Mouse (Mus musculus): Measurements from ENCODE around the gene Kcna2. TPM values are rescaled to one million over a fixed set of nuclear protein-coding genes. Genes with fewer than 3 reads are reported as not detected.
A peak's percentile ranks its signal among the peaks of the same experiment; 100 is the strongest.

Gene Kcna2
- polyA plus RNA-seq, 1 experiment = 1.9 TPM

DNA sequence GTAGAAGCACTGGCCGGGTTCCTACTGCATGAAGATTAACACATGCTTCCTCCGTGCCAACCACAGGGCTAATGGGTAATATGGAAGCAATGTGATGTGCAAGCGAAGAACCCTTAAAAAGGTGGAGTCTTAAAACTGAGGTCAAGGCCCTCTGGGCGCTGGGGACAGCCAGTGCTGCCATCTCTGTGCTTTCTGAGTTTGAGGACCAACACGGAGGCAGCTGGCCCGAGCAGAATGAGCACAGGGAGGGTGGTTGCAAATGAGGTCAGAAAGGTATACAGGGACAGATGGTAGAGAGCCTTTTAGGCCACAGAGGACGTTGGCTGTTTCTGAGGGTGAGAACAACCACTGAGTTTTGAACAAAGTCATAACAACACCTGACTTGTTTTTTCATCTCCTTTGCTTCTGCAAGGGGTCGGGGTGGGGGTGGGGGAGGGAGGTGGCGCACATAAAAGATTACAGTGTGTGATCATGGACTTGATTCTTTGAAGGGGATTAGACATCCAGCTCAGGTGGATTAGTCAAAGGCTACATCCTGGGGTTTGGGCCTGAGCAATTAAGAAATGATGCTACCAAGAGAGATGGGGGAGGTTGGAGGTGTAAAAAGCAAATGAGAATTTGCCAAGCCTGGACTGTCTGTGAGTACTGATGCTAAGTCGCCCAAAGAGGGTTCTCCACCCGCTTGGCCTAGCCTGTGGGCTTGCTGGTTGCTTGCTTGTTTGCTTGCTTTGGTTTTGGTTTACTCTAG is 10.4 kb upstream of the Kcna2 start:
- H3K4me3 ChIP-seq (replicated peaks; ENCODE audit: control insufficient read depth, low read depth, low read length) = no peak overlapping the region
- no peak overlapping the region for H3K27ac ChIP-seq (ENCODE audit: control insufficient read depth, insufficient read depth, low read depth, low read length, poor library complexity)
- H3K4me1 ChIP-seq (ENCODE audit: control insufficient read depth, insufficient read depth, low read length) = no peaks in the 10 kb centered on the region
- no peak for TF ChIP-seq POLR2A (IDR thresholded peaks at IDR 0.05; ENCODE audit: borderline replicate concordance, control insufficient read depth, low read depth, low read length)
- TF ChIP-seq CTCF (IDR thresholded peaks at IDR 0.05; ENCODE audit: control insufficient read depth, insufficient read depth, low read length) = no peak
- WGBS = 56% methylated on average over 11 of the region's 11 CpGs

GRCm38 (mm10) chr3:107094028-107094427 is 6.9 kb upstream of the Kcna2 start:
- no peaks in the 10 kb centered on the region for H3K4me1 ChIP-seq (ENCODE audit: control insufficient read depth, insufficient read depth, low read length)
- no peak overlapping the region for H3K4me3 ChIP-seq (replicated peaks; ENCODE audit: control insufficient read depth, low read depth, low read length)
- TF ChIP-seq CTCF (IDR thresholded peaks at IDR 0.05; ENCODE audit: control insufficient read depth, insufficient read depth, low read length) (peak; percentile 75), POLR2A (IDR thresholded peaks at IDR 0.05; ENCODE audit: borderline replicate concordance, control insufficient read depth, low read depth, low read length) (no peak)
- no peak overlapping the region for H3K27ac ChIP-seq (ENCODE audit: control insufficient read depth, insufficient read depth, low read depth, low read length, poor library complexity)
- WGBS = under 1% methylated on average over 4 of the region's 4 CpGs

DNA sequence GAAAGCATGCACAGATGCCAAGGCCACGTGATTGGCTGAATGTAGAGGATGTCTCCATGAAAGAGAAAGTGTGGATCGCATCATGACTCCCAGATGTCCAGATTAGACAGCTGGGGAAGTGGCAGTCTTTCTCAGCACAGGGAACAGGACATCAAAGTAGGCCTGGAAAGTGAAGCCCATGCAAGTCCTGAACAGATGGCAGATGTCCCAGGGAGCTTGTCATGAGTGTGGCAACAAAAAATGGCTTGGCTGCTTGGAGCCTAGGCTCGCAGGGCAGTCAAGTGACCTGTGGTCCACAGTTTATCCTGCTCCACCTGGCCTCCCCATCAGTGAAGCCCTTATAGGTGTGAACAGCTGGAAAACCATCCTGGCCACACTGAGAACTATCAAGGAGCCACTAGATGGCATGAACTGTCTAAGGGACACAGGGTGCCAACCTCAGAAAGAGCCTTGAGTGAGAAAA is 4.6 kb upstream of the Kcna2 start:
- Histone ChIP-seq H3K27ac (ENCODE audit: control insufficient read depth, insufficient read depth, low read depth, low read length, poor library complexity) (no peak overlapping the region), H3K4me3 (replicated peaks; ENCODE audit: control insufficient read depth, low read depth, low read length) (no peak overlapping the region), H3K4me1 (ENCODE audit: control insufficient read depth, insufficient read depth, low read length) (peaks cover 2% of the 10 kb centered on the region; the same call in 1 of the 2 replicates)
- no peak for TF ChIP-seq POLR2A (IDR thresholded peaks at IDR 0.05; ENCODE audit: borderline replicate concordance, control insufficient read depth, low read depth, low read length)
- TF ChIP-seq CTCF (IDR thresholded peaks at IDR 0.05; ENCODE audit: control insufficient read depth, insufficient read depth, low read length) = no peak
- WGBS = 68% methylated on average over 3 of the region's 3 CpGs

DNA sequence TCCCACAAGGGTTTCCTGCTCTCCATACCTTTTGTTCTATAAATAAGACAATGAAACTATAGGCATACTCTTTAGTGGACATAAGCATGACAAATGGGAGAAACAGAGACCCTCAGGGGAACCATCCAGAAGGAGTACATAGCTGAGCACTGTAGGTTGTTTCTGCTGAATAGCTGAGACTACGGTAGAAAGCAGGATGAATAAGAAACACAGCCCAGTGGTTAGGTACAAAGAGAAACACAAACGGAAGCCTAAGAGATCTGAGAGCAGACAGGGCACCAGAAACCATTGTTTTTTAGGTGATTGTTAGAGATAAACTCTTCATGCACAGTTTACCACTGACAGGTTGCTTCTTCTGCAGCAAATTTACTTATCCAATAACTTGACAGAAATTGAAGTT is 1.1 kb upstream of the Kcna2 start:
- TF ChIP-seq CTCF (IDR thresholded peaks at IDR 0.05; ENCODE audit: control insufficient read depth, insufficient read depth, low read length) = no peak
- no peak for TF ChIP-seq POLR2A (IDR thresholded peaks at IDR 0.05; ENCODE audit: borderline replicate concordance, control insufficient read depth, low read depth, low read length)
- Histone ChIP-seq H3K27ac (ENCODE audit: control insufficient read depth, insufficient read depth, low read depth, low read length, poor library complexity) (no peak overlapping the region), H3K4me1 (ENCODE audit: control insufficient read depth, insufficient read depth, low read length) (peaks cover 2% of the 10 kb centered on the region; the same call in 1 of the 2 replicates), H3K4me3 (replicated peaks; ENCODE audit: control insufficient read depth, low read depth, low read length) (no peak overlapping the region)
- WGBS = 46% methylated on average over 2 of the region's 2 CpGs

DNA sequence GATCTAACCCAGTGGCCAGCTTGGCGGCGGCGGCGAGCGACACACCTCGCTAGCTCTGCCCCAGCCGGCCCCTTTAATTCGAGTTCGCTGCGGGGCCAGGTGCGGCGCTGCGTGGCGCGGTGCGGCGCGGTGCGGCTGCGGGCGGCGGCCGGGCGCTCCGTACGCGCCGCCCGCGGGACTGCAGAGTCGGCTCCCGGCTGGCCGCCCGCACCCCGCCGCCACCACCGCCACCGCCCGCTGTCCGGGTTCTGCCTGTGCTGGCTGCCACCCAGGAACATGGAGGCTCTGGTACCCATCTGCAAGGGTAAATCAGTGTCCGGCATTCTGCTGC is 475 bp downstream of the Kcna2 start:
- peak overlapping the region; percentile 28 for H3K4me3 ChIP-seq (replicated peaks; ENCODE audit: control insufficient read depth, low read depth, low read length)
- H3K4me1 ChIP-seq (ENCODE audit: control insufficient read depth, insufficient read depth, low read length) = peaks cover 2% of the 10 kb centered on the region; the same call in 1 of the 2 replicates
- TF ChIP-seq CTCF (IDR thresholded peaks at IDR 0.05; ENCODE audit: control insufficient read depth, insufficient read depth, low read length) (no peak), POLR2A (IDR thresholded peaks at IDR 0.05; ENCODE audit: borderline replicate concordance, control insufficient read depth, low read depth, low read length) (no peak)
- peak overlapping the region; percentile 43; the same call in 1 of the 2 replicates for H3K27ac ChIP-seq (ENCODE audit: control insufficient read depth, insufficient read depth, low read depth, low read length, poor library complexity)
- WGBS = 1% methylated on average over 41 of the region's 41 CpGs

- peak overlapping the region; percentile 43; the same call in 1 of the 2 replicates for H3K27ac ChIP-seq (ENCODE audit: control insufficient read depth, insufficient read depth, low read depth, low read length, poor library complexity)
- TF ChIP-seq POLR2A (IDR thresholded peaks at IDR 0.05; ENCODE audit: borderline replicate concordance, control insufficient read depth, low read depth, low read length) = no peak; the same call in 1 of the 2 replicates
- TF ChIP-seq CTCF (IDR thresholded peaks at IDR 0.05; ENCODE audit: control insufficient read depth, insufficient read depth, low read length) = no peak
- WGBS = 2% methylated on average over 53 of the region's 53 CpGs
- peak overlapping the region; percentile 28 for H3K4me3 ChIP-seq (replicated peaks; ENCODE audit: control insufficient read depth, low read depth, low read length)
- peaks cover 2% of the 10 kb centered on the region; the same call in 1 of the 2 replicates for H3K4me1 ChIP-seq (ENCODE audit: control insufficient read depth, insufficient read depth, low read length)
Measured at GRCm38 (mm10) chr3:107101787-107102651, 1.1 kb downstream of the Kcna2 start.

DNA sequence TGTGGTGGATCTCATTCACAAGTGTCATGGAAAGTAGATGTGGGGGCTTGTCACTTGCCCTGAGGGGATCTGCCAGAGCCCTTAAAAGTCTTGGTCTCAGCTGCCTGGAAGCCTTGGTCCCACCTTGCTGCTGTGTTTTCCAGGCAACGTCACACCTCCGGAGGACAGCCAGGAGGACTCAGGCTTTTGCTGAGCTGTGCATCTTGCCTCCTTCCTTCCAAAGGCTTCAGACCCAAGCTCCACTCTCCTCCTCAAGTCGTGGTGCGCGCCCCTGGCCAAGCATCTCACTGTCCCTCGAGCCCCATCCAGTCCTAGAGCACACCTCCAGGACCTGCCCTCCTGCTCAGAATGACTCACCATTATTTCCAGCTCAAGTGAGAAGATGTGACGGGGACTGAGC is 2.1 kb downstream of the Kcna2 start:
- H3K27ac ChIP-seq (ENCODE audit: control insufficient read depth, insufficient read depth, low read depth, low read length, poor library complexity) = no peak overlapping the region
- no peak for TF ChIP-seq POLR2A (IDR thresholded peaks at IDR 0.05; ENCODE audit: borderline replicate concordance, control insufficient read depth, low read depth, low read length)
- TF ChIP-seq CTCF (IDR thresholded peaks at IDR 0.05; ENCODE audit: control insufficient read depth, insufficient read depth, low read length) = no peak
- H3K4me3 ChIP-seq (replicated peaks; ENCODE audit: control insufficient read depth, low read depth, low read length) = no peak overlapping the region
- WGBS = 56% methylated on average over 7 of the region's 7 CpGs
- H3K4me1 ChIP-seq (ENCODE audit: control insufficient read depth, insufficient read depth, low read length) = peaks cover 2% of the 10 kb centered on the region; the same call in 1 of the 2 replicates

- Histone ChIP-seq H3K4me1 (ENCODE audit: control insufficient read depth, insufficient read depth, low read length) (peaks cover 2% of the 10 kb centered on the region; the same call in 1 of the 2 replicates), H3K4me3 (replicated peaks; ENCODE audit: control insufficient read depth, low read depth, low read length) (no peak overlapping the region), H3K27ac (ENCODE audit: control insufficient read depth, insufficient read depth, low read depth, low read length, poor library complexity) (no peak overlapping the region)
- no peak for TF ChIP-seq POLR2A (IDR thresholded peaks at IDR 0.05; ENCODE audit: borderline replicate concordance, control insufficient read depth, low read depth, low read length)
- TF ChIP-seq CTCF (IDR thresholded peaks at IDR 0.05; ENCODE audit: control insufficient read depth, insufficient read depth, low read length) = no peak
- 87% methylated on average over 3 of the region's 3 CpGs for WGBS
Measured at GRCm38 (mm10) chr3:107103462-107103861, 2.5 kb downstream of the Kcna2 start.
